Mouse (Mus musculus) lung, adult 2 months (tissue): ENCODE results near the gene Sbpl. TPM values are rescaled to one million over a fixed set of nuclear protein-coding genes. Genes with fewer than 3 reads are reported as not detected.
A peak's percentile ranks its signal among the peaks of the same experiment; 100 is the strongest.

Experiments used
- DNase-seq: peaks from one replicate; pipeline ENCODE4 v3.0.0; 2022
- H3K4me1 ChIP-seq: fragments of 200-500 bp; 2 replicates; pipeline ENCODE4 v1.6.1; 2011; ENCODE audit warnings: low read length; ENCODE audit not compliant: control insufficient read depth, insufficient read depth
- H3K4me3 ChIP-seq: fragments of 200-500 bp; replicated peaks from 2 replicates; pipeline ENCODE3; 2011; ENCODE audit warnings: low read depth, mild to moderate bottlenecking, control low read depth, low read length; ENCODE audit errors: extremely low read depth
- CTCF ChIP-seq: fragments of 200-500 bp; IDR thresholded peaks from 2 replicates; pipeline ENCODE4 v1.5.1; 2011; ENCODE audit warnings: mild to moderate bottlenecking, low read length, control low read depth; ENCODE audit not compliant: insufficient read depth
- POLR2A ChIP-seq: fragments of 200-500 bp; IDR thresholded peaks from 2 replicates; pipeline ENCODE4 v1.6.1; 2011; ENCODE audit warnings: low read depth, mild to moderate bottlenecking, control low read depth, low read length, borderline replicate concordance; ENCODE audit errors: extremely low read depth
- WGBS: fragments of 180-500 bp; shearing (Covaris S2); methylation state at CpG from one replicate; pipeline ENCODE4 v1.1.7; 2018; 5-methylcytosine and 5-hydroxymethylcytosine counted together
- polyA plus RNA-seq: library from polyadenylated mRNA; depleted of rRNA; stranded (reverse); fragments of >200 nt; gene quantifications from 2 replicates; pipeline ENCODE4 v1.2.3, GENCODE M21; 2012

Sbpl gene
- polyA plus RNA-seq, 1 experiment: not detected

- peaks cover 2% of the 10 kb centered on the region; the same call in 1 of the 2 replicates for H3K4me1 ChIP-seq
- H3K4me3 ChIP-seq: no peak overlapping the region
- TF ChIP-seq CTCF: no peak
- TF ChIP-seq POLR2A: no peak
- DNase-seq: peak; percentile 54
- 30% methylated on average over 2 of the region's 2 CpGs for WGBS
Measured at GRCm38 (mm10) chr17:23989802-23990201, 34.7 kb upstream of the Sbpl start.

- H3K4me3 ChIP-seq: no peak overlapping the region
- TF ChIP-seq POLR2A (no peak), CTCF (no peak)
- WGBS: 63% methylated on average over 1 of the region's 1 CpGs
- no peak for DNase-seq
- H3K4me1 ChIP-seq: no peaks in the 10 kb centered on the region
Measured at GRCm38 (mm10) chr17:23984989-23985388, 29.9 kb upstream of the Sbpl start.

- no peak for DNase-seq
- TF ChIP-seq POLR2A: no peak
- no peak for TF ChIP-seq CTCF
- 45% methylated on average over 4 of the region's 4 CpGs for WGBS
- Histone ChIP-seq H3K4me1 (no peaks in the 10 kb centered on the region), H3K4me3 (no peak overlapping the region)
Measured at GRCm38 (mm10) chr17:23982912-23983311, 27.8 kb upstream of the Sbpl start.

- 59% methylated on average over 10 of the region's 10 CpGs for WGBS
- peak within 1 kb of the TSS; percentile 24 for H3K4me3 ChIP-seq
- TF ChIP-seq CTCF: no peak
- no peak for TF ChIP-seq POLR2A
- no peaks in the 10 kb centered on the region for H3K4me1 ChIP-seq
- DNase-seq: no peak
Measured at GRCm38 (mm10) chr17:23980297-23980909, 25.3 kb upstream of the Sbpl start, which contains the start of gene Prss30. TSS of gene Prss30 (minus strand) at chr17:23980566.

DNA sequence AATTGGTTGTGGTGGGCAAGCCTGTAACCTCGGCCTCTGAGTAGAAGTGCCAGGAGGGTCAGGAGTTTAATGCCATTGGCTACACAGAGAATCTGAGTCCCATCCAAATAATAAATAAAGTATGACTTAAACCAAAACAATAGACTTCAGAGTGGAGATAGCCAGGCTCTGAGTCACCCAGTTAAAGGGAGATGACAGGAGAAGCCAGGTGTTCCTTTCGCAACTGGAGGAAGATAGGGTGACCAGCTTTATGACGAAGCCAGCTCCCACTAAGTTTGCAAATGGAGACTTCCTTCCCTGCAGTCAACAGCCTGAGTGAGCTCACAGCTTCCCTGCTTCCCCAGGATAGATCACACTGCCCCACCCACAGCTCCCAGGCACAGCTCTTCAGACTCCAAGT, 24.4 kb upstream of the Sbpl start:
- Histone ChIP-seq H3K4me3 (no peak overlapping the region), H3K4me1 (no peaks in the 10 kb centered on the region)
- DNase-seq: no peak
- WGBS: 30% methylated on average over 3 of the region's 3 CpGs
- TF ChIP-seq CTCF (no peak), POLR2A (no peak)

- H3K4me1 ChIP-seq: no peaks in the 10 kb centered on the region
- WGBS: 89% methylated on average over 4 of the region's 4 CpGs
- TF ChIP-seq POLR2A: no peak
- no peak for TF ChIP-seq CTCF
- H3K4me3 ChIP-seq: no peak overlapping the region
- DNase-seq: no peak
Measured at GRCm38 (mm10) chr17:23976665-23977064, 21.6 kb upstream of the Sbpl start.

- TF ChIP-seq POLR2A (no peak), CTCF (no peak)
- H3K4me1 ChIP-seq: no peaks in the 10 kb centered on the region
- no peak for DNase-seq
- H3K4me3 ChIP-seq: no peak overlapping the region
- WGBS: 76% methylated on average over 9 of the region's 9 CpGs
Measured at GRCm38 (mm10) chr17:23971315-23971714, 16.2 kb upstream of the Sbpl start.

DNA sequence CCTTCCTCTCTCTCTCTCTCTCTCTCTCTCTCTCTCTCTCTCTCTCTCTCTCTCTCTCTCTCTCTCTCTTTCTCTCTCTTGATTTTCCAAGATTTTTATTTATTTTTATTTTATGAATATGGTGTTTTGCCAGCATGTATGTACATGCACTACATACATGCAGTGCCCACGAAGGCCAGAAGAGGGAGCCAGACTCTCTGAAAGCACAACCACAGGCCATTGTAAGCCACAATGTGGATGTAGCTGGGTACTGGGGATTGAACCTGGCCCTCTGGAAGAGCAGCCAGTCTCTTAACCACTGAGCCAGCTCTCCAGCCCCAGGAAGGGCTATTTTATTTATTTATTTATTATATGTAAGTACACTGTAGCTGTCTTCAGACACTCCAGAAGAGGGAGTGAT, 14.2 kb upstream of the Sbpl start:
- 9% methylated on average over 1 of the region's 1 CpGs for WGBS

DNA sequence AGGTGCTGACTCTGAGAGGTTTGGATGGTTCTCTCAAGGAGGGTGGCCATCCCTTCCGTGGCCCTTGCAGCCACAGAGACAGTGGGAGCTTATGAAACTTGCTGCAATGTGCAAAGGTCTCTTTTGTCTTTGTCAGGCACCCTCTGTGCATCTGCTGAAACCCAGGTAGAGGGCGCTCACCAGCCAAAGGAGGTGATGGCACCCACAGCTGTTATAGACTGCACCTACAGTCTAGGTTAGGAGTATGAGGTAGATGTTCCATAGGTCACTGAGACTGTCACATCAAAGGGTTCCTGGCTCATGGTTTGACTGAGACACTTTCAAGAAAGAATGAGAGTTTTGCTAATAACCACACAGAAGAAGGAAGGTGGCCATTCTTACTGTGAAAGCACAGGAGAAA, 13.7 kb upstream of the Sbpl start:
- H3K4me3 ChIP-seq: no peak overlapping the region
- 52% methylated on average over 2 of the region's 2 CpGs for WGBS
- no peaks in the 10 kb centered on the region for H3K4me1 ChIP-seq
- DNase-seq: no peak
- no peak for TF ChIP-seq CTCF
- no peak for TF ChIP-seq POLR2A

More for the DNA sequence above, 14.2 kb upstream of the Sbpl start:
- Histone ChIP-seq H3K4me1 (no peaks in the 10 kb centered on the region), H3K4me3 (no peak overlapping the region)
- no peak for TF ChIP-seq POLR2A
- TF ChIP-seq CTCF: peak; percentile 92
- peak; percentile 80 for DNase-seq

DNA sequence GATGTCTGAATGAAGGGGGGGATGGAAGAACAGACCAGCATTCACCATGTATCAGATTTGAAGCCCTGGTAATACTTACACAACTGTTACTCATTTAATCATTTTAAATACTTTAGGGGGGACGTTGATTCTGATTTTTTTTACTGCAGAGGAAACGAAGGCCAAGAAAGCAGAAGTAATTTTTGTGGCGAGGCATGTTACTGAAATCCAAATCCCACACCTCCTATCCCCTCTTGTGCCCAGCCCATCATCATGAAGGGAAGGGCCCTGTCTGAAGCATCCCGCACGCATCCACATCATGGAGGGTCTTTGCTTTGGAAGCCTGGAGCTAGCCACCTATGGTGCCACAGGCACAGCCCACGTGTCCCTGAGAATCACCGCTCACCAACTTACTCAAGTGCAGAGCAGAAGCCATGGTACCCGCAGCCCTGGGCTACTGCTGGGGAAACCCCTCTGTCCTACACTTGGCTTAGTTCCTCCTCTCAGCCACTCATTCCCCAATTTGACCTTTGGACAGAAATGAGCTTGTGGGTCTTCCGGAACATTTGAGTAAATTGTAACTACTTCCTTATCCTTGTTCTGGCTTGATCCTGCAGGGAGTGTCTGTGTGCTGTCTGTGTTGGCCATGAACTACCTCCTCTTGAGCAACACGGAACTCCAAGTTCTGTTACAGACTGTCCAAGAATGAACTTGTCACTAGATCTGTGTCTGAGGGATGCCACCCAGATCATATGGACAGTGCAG, 11.8 kb upstream of the Sbpl start:
- H3K4me1 ChIP-seq: no peaks in the 10 kb centered on the region
- DNase-seq: no peak
- 70% methylated on average over 10 of the region's 10 CpGs for WGBS
- no peak for TF ChIP-seq POLR2A
- no peak for TF ChIP-seq CTCF
- H3K4me3 ChIP-seq: no peak overlapping the region
